Mouse (Mus musculus) G1E-ER4 (cell line): ENCODE results near the gene Trpc2. TPM values are rescaled to one million over a fixed set of nuclear protein-coding genes. Genes with fewer than 3 reads are reported as not detected.

ENCODE experiments used
- GATA1 ChIP-seq: IDR thresholded peaks from one replicate; pipeline ENCODE4 v1.8.0; 2012; ENCODE audit warnings: low read length, inconsistent platforms
- polyA plus RNA-seq: library from polyadenylated mRNA; stranded (reverse); fragments of >175 nt; gene quantifications from 2 replicates; pipeline ENCODE4 v1.2.3, GENCODE M21; 2012

Gene Trpc2
- not detected in 2 replicates for polyA plus RNA-seq

DNA sequence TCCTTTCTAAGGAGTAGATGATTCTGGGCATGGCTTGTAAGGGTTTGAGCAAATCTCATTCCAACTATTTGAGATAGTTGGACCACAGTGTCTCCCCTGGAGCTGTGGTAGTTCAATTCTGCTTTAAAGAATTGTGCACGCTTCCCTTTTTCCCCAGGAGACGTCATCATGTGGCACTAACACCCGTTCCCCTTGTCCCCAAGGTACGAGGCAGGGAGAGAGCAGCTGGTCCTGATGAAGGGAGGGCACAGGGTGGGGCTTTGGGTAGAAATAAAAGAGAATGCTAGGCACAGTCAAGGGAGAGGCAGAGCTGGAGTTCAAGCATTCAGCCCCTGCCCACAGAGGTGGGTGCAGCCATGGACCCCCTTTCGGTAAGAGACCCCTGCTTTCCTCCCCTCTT lies at the start of gene Trpc2:
TSS of gene Trpc2 (plus strand) at position 301 of the 400 bp plus-strand sequence.
- TF ChIP-seq GATA1 = no peak

DNA sequence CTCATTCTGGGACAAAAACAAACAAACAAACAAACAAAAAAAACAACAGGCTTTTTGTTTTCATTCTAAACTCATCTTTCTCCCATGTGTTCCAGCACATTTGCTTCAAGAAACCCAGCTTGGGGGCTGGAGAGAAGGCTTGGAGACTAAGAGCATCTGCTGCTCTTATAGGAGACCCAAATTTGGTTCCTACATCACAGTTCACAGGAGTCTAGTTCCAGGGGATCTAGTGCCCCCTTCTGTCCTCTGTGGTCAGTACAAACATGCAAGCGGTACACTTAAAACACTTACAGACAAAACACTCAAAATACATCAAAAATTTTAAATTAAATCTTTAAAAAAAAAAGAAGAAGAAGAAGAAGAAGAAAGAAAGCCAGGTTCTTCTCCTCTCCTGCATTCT lies 48.0 kb upstream of the Trpc2 start:
- no peak for TF ChIP-seq GATA1

- TF ChIP-seq GATA1 = no peak
These were observed 47.4 kb upstream of the Trpc2 start for GRCm38 (mm10) chr7:102035534-102035933.

DNA sequence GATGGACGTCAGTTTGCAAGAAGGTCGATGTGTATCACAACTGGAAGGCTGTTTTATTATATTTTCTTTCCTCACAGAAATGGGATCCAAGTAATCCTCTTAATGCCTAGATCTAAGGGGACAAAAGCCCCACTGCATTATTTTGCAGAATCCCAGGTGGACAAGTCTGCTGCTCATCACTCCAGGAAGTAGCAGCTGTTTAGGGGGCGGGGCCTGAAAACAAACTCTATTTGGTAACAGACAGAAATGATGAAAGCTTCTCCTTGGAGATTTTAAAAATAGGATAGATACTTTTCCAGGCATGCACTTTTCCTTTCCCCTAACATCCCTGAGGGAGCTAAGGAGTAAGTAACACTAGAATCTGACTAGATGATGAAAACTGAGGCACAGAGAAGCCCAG lies 45.6 kb upstream of the Trpc2 start:
- no peak for TF ChIP-seq GATA1

- no peak for TF ChIP-seq GATA1
These were observed 40.6 kb upstream of the Trpc2 start for GRCm38 (mm10) chr7:102042314-102042713.

DNA sequence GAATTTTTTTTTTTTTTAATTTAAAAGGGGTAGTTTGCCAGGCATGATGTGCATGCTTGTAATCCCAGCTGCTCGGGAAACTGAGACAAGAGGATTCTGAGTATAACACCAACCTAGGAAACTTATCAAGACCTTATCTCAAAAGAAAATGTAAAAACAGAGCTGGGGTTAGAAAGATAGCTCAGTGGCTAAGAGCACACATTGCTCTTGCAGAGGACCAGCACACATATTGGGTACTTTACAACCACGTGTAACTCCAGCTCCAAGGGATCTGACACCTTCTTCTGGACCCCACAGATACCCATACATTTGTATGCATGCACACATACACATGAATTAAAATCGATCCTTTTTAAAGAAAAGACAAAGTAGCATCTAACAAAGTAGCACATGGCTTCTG lies 21.6 kb upstream of the Trpc2 start:
- TF ChIP-seq GATA1 = no peak

- no peak for TF ChIP-seq GATA1
These were observed 20.7 kb upstream of the Trpc2 start for GRCm38 (mm10) chr7:102062203-102062602.

DNA sequence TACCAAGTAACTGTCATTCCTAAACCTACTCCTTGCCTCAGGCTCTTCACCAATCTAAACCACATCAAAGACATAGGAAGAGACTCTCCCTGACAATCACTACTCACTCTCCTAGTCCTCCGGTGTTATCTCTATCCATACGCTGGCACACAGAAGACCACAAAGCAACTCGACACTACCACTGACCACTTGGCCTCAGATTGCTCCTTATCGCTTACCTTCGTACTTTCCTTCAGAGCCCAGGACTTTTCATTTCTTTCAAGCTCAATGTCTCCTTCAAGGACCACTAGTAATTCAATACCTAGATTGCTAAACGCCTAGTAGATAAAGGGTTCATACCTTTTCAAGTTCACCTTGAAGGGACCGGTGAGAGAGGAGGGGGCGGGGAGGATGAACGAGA lies 19.0 kb upstream of the Trpc2 start:
- TF ChIP-seq GATA1 = peak; percentile 72

GRCm38 (mm10) chr7:102064655-102065045 lies 18.3 kb upstream of the Trpc2 start:
- TF ChIP-seq GATA1 = no peak

GRCm38 (mm10) chr7:102065046-102065891 lies 17.6 kb upstream of the Trpc2 start, which contains the start of the genes Rnf121, Xndc1 and Xntrpc:
Gene Rnf121 (minus strand): TSS chr7:102065469.
Gene Xndc1 (plus strand): TSS chr7:102065511.
Gene Xntrpc (plus strand): TSS chr7:102065713.
- no peak for TF ChIP-seq GATA1

DNA sequence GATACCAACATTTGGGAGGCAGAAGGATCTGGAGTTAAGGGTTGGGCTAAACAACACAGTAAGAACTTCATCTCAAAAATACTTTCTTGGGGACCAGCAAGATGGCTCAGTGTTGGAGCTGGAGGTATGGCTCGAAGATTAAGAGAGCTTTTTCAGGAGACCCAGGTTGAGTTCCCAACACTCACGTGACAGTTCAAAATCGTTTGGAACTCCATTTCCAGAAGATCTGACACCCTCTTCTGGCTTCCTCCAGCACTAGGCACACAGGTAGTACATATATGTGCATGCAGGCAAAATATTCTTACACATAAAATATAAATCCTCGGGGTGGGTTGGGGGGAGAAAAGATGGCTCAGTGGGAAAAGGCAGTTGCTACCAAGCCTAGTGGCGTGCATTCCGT lies 16.6 kb upstream of the Trpc2 start:
- no peak for TF ChIP-seq GATA1

DNA sequence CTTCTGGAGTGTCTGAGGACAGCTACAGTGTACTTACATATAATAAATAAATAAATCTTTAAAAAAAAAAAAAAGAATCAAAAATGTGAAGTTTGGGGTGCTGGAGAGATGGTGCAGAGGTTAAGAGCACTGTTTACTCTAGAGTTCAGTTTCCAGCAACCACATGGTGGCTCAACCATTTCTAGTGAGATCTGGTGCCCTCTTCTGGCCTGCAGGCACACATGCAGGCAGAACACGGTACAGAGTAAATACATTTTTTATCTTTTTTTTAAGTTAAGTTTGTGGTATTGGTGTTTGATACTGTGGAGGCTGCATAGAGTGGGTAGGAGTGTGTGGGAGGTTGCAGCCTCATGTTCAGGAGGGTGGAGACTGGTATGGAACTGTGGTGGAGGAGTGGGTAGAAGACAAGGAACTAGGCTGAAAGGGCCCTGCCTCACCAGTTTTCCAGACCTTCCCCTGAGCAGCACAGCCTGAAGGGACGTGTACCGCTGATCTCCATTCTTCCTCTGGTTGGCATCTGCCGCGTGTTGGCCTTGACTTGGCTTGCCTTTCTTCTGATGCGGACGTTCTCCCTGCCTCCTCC lies 6.1 kb upstream of the Trpc2 start:
- no peak for TF ChIP-seq GATA1

- TF ChIP-seq GATA1 = no peak
These were observed 4.4 kb upstream of the Trpc2 start for GRCm38 (mm10) chr7:102078517-102078916.

DNA sequence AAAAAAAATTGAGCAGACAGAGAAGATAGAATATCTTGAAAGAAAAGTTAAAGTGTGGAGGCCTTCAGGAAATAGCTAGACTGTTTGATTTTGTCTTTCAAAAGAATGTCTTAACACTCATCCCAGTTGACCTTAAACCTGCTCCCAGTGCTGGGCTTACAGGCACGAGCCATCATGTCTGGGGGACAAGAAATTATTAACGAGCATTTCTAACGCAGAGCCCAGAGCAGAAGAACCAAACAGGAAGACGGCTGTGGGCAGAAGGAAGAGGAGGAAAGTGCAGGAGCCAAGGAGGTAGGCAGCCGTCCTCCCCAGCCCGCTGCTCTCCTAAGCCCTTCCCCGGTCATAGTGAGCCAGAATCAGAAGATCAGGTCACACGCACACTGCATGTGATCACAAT lies 2.6 kb upstream of the Trpc2 start:
- TF ChIP-seq GATA1 = no peak

DNA sequence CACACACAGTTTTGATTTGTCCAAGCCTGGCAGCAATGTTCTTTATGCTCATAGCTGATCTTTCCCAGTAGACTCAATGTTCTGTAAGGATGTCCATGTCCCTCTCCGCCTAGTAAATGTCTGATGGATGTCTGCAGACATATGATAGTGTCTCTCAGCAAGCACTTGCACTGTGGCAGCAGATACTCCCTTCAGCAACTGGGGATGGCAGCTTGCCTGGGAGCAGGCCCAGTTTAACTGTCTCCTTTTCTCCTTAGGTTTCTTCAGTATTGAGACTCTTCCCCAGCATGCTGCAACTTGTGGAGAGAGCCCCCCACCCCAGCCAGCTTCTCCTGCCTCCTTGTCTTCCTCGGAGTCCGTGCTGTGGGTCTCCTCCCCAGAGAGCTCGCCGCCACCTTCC lies 1.1 kb upstream of the Trpc2 start:
- TF ChIP-seq GATA1 = no peak

DNA sequence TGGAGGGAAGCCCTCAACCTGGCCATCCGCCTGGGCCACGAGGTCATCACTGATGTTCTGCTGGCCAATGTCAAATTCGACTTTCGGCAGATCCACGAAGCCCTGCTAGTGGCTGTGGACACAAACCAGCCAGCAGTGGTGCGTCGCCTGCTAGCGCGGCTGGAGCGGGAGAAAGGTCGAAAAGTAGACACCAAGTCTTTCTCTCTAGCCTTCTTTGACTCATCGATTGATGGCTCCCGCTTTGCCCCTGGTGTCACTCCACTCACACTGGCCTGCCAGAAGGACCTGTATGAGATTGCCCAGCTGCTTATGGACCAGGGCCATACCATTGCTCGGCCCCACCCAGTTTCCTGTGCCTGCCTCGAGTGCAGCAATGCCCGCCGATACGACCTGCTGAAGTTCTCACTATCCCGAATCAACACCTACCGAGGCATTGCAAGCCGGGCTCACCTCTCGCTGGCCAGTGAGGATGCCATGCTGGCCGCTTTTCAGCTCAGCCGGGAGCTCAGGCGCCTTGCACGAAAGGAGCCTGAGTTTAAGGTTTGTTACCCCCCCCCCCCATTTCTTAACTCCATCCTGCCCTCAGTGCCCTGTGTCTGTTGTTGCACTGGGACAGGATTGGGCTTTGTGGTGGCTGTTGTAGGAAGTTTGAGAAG lies 1.3 kb downstream of the Trpc2 start:
- TF ChIP-seq GATA1 = no peak
